Mouse (Mus musculus): ENCODE data around the gene Popdc3. TPM values are rescaled to one million over a fixed set of nuclear protein-coding genes. Genes with fewer than 3 reads are reported as not detected.
"Not testable (repeated sequence)": the region's sequence is repeated elsewhere in the genome, so short reads cannot be mapped to it uniquely, and the experiment has no call there.

Gene Popdc3
- total RNA-seq (2021), result under 1 TPM; 0.74 to 0.86 TPM
- long read RNA-seq, experiment 1, partial matches to known transcripts, result 0 of 3 reads
- long read RNA-seq, experiment 1, other reads (novel, unspliced or antisense), result 0 of 3 reads
- long read RNA-seq, experiment 2, partial matches to known transcripts, result 0 of 1 reads
- long read RNA-seq, experiment 2, other reads (novel, unspliced or antisense), result 0 of 1 reads

- not testable (repeated sequence) for DNase-seq (ENCODE audit: low spot score in 2 of 2)
Measured at GRCm38 (mm10) chr10:45177798-45178197, at the start of gene Popdc3. TSS of gene Popdc3 (plus strand) at chr10:45178098.

DNA sequence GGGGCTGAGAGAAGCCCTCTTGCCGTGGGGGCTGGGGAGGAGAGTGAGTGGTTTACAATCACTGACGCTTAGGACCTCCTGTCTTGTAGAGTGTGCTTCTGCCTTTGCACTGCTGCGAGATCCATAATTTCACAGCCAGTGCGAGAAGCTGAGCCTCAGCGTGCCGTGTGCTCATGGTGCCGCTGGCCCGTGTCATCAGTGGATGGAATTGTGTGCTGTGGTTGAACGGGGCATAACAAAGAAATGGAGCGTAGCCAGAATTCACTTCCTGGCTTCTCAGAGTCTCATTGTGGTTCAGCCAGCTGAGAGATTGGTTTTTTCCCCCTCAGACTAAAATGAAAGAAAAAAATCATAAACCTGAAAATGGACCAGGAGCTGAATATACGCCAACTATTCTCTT is 48.8 kb upstream of the Popdc3 start:
- DNase-seq (ENCODE audit: low spot score in 2 of 2), result no peak

DNA sequence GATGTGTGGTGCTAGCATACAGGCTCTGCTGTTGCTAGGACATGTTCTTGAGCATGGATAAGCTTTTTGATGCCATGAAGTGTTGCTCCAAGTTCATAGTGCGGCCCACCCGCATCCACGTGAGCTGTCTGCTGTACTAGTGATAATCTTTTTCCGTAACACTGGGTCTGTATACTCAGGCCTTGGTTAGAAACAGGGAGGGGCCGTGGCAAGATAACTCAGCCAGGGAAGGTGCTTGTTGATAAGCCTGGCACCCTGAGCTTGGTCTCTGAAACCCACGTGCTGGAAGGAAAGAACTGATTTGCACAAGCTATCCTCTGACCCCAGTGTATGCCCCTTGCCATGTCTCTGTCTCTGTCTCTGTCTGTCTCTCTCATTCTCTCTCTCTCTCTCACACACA is 47.9 kb upstream of the Popdc3 start:
- no peak for DNase-seq (ENCODE audit: low spot score in 2 of 2)

- peak; percentile 23 to 41 for DNase-seq (ENCODE audit: low spot score in 2 of 2)
Measured at GRCm38 (mm10) chr10:45132371-45132770, 45.5 kb upstream of the Popdc3 start.

- no peak for DNase-seq (ENCODE audit: low spot score in 2 of 2)
Measured at GRCm38 (mm10) chr10:45136806-45137205, 41.1 kb upstream of the Popdc3 start.

DNA sequence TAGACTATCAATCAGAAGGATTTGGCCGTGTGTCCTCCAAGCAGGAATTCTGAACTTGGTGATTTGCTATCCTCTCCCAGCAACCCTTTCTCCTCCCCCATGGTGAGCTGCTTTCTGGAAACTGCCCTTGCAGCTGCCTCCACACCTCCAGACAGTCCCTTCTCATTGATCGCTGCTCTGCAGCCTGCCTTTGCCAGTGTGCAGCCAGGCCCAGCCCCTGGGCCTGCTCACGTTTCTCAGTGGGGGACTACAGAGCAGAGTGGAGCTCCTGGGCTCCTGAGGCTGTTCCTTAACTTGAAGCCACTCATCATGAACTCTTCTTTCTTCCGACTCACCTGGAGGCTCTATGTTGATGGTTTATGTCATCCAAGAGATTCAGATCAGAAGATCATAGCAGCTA is 38.0 kb upstream of the Popdc3 start:
- no peak for DNase-seq (ENCODE audit: low spot score in 2 of 2)

DNA sequence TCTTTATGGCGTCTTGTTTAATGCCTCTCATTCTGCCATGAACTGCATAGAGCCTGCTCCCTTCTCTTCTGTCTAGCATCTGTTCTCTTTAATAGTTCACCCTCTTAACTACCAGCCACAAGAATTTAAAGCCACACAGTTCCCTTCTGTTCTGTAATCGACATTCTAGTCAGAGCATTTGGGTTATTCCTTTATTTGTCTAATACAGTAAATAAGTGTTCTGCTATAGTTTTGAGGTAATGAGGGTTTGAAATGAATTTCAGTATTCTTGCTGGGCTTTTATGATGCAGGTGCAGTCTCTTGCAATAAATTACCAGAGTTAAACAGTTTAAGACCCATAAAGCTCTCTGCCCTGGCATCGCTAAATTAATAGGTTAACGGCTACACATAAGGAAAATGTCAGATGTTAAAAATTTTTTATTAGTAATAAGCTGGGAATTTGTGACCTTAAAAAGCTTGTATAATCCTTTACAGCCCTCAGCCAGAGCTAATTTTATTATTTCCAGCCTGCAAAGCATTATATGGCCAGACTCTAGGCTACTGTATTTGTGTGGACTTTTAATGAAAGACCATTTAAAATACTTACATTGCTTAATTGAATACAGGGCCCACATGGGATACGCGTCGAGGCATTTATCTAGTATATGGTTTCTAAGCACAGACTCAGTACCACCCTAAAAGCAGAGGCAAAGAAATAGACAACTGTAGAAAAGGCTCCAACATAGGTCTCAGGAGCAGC is 37.3 kb upstream of the Popdc3 start:
- DNase-seq (ENCODE audit: low spot score in 2 of 2), result no peak

GRCm38 (mm10) chr10:45142359-45142758 is 35.5 kb upstream of the Popdc3 start:
- no peak for DNase-seq (ENCODE audit: low spot score in 2 of 2)

- no peak for DNase-seq (ENCODE audit: low spot score in 2 of 2)
Measured at GRCm38 (mm10) chr10:45144038-45144817, 33.7 kb upstream of the Popdc3 start.

DNA sequence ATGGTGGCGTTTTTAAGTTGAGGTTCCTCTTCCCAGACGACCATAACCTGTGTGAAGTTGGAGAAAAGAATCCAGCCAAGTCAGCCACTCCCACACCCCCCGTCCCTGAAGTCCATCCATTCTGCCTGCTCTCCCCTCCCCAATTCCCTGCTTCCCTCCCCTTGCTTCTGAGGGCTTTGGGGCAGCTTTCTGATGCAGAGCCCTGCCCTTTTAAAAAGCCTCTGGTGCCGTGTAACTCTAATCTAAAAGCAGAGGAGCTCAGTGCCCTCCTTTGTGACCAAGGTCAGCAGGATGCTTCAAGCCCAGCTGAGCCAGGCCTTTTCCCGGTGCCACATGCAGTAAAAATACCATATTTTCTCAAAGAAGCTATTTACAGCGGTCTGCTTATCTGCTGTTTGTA is 31.1 kb upstream of the Popdc3 start:
- no peak for DNase-seq (ENCODE audit: low spot score in 2 of 2)

- DNase-seq (ENCODE audit: low spot score in 2 of 2), result no peak
Measured at GRCm38 (mm10) chr10:45151137-45151536, 26.8 kb upstream of the Popdc3 start.

DNA sequence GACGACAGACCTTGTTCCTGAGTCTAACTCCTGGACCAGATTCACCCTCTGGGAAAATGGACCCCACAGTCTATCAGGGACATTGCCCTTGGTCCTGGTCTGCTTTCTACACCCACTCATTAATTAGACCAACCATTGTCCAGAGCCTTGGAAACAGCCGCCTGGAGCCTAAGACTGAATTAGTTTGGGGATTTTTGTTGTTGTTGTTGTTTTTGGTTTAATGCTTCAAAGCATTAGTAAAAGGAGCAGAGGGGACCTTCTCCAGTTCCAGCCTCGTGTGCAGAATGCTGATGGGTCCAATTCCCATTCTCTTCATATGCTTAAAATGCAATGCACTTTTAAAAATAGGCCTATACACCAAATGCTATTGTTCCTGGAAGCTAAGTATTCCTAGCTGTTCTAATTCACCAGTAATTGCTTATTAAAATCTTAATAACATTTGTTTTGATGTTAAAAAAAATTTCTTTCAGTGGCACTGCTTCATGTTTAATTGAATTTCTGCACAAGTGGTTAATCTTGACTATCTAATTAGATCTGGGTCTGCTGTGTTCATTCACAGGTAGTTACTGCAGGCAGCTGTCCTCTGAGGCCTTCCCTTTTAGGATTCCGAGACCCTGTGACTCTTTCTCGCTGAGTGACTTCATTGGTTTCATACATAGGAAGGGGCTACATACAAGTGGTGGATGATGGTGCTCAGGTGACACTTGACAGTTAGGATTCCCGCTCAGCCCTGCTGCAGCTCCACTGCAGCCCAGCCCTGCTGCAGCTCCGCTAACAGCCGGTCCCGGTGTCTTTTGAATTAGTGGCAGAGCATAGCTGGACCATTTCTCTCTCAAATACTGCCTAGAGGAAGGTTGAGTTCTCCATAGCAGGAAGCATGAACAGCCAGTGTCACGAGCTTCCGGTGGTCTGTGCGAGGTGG is 25.9 kb upstream of the Popdc3 start:
- no peak for DNase-seq (ENCODE audit: low spot score in 2 of 2)

DNA sequence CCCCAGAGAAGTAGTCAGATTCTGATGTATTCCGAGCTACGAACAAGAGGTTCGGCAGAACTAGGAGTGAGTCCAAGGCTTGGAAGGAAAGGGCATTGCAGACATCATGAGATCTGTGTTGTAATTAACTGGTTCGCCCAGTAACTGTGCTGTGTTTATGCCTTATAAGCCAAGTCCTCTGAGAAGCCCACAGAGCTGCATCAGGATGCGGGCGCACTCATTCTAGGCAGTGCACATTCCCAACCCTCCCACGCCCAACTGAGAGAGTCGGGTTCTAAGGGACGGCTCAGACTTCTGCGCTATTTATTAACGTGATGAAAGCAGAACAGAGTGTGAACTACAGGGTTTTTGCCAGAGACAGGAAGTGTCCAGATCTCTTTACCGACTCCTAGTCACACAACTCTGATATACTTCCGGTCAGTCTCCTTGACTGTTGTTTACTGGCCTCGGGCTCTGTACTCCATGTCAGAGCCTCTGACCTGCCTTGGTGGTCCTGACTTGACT is 23.3 kb upstream of the Popdc3 start:
- DNase-seq (ENCODE audit: low spot score in 2 of 2), result no peak

DNA sequence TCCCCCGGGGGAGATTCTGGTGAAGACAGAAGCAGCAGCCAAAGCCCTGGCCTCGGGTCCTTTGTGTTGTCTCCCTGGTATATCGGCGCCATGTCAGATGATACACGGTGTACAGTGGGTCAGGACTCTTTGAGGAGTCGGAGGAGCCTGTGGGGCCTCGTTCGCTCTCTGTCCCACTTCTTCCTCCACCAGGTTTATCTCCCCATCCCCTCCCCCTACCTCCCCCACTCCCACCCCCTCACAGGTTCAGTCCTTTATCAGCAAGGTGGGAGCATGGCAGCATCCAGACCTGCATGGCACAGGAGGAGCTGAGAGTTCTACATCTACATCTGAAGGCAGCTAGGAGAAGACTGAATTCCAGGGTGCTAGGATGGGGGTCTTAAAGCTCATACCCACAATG is 12.0 kb upstream of the Popdc3 start:
- DNase-seq (ENCODE audit: low spot score in 2 of 2), result no peak

DNA sequence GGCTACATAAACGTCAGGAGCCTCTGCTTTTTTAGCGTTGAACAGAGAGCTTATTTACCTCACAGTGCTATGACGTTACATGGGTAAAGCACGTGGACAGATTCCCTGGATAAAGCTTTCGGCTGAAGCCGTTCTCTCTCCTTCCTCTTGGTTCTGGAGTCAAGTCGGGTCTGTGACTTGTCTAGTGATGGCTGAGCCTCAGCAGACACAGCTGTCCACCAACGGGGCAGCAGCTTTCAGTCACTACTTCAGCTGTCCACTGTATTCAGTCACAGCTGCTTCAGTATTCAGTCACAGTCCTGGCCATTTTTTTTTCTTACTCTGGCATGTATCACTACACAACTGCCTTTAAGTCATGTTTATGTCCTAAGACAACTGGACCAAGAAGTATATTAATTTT is 4.0 kb upstream of the Popdc3 start:
- no peak for DNase-seq (ENCODE audit: low spot score in 2 of 2)

GRCm38 (mm10) chr10:45174345-45174744 is 3.6 kb upstream of the Popdc3 start:
- no peak for DNase-seq (ENCODE audit: low spot score in 2 of 2)

DNA sequence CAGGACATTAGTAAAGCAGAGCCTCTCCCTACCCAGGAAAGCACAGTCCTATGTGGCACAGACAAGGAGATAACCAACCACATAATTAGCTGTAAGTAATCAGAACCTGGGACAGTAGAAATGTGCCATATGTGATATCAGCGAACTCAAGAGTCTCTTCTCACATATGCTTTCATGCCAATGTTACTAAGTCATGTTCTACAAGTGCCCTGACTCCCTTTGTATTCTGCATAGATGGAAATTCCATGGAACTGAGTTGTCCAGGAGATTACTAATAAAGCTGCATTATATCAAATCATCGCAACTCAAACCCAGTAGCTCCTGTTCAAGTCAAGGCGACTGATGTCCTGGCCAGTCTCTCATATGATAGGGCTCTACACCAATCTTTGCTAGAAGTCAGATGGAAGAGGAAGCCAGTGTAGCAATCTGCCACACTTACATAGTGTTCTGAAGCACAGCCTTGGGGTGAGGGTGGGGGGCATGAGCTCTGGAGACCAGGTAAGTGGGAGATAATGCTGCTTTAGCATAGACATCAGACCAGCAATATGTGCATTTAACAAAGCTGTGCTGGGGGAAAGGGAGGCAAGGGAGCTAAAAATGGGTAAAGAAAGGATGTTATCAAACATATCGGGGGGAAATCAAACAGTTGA is 2.9 kb downstream of the Popdc3 start:
- no peak for DNase-seq (ENCODE audit: low spot score in 2 of 2)

GRCm38 (mm10) chr10:45181344-45181743 is 3.4 kb downstream of the Popdc3 start:
- DNase-seq (ENCODE audit: low spot score in 2 of 2), result no peak

- no peak for DNase-seq (ENCODE audit: low spot score in 2 of 2)
Measured at GRCm38 (mm10) chr10:45185457-45185856, 7.6 kb downstream of the Popdc3 start.

All from adrenal gland, adult 18-20 months (tissue).